11 mouse cellular contexts compared by ENCODE assay signal in the genomic region with DNA sequence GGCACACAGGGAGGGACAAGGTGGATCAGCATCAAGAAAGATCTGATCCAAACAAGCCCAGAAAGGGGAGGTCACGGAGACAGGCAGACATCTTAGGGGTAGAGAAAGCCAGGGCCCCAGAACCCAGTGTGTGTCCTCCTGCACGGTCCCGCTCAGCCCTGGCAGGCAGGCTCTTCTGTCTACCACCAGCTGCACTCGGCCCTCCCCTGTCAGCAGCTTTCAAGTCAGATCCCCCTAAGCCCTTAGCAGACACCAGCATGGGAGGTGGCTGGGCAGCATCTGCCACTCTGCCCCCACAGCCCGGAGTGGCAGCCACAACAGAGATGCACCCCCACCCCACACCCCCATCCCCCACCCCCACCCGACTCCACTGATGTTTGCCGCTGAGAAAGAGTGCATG. TPM values are rescaled to one million over a fixed set of nuclear protein-coding genes. Genes with fewer than 3 reads are reported as not detected.
DNase-seq lines count a peak whose midpoint lies in the region; ATAC-seq and TF ChIP-seq lines count a peak whose summit lies in the region.
"Had no signal": no experiment of that assay in that cellular context is flagged by ENCODE, and none has a peak within 500 bp of the region (broad histone marks: within the 10 kb centered on the region; RNA-seq: fewer than 3 reads in every experiment).

No protein-coding gene starts in this region.

- TF ChIP-seq CTCF in thymus, adult 2 months (IDR thresholded peaks at IDR 0.05; ENCODE audit: borderline replicate concordance, control insufficient read depth, extremely low read depth, insufficient read depth, low read length, poor library complexity), result no peak

- H3K9ac ChIP-seq in heart, embryonic 12.5 days, result 0 out of 2 replicates have a peak overlapping the region, but pooled peaks have one; percentile 5
- peak overlapping the region; percentile 96 for H3K9ac ChIP-seq in forebrain, embryonic 12.5 days

- 27% methylated on average over 7 of the region's 7 CpGs for WGBS in heart, embryonic 12.5 days
- 21% methylated on average over 7 of the region's 7 CpGs for WGBS in forebrain, embryonic 12.5 days
- WGBS in midbrain, embryonic 10.5 days, result 30% methylated on average over 7 of the region's 7 CpGs
- 25% methylated on average over 7 of the region's 7 CpGs for WGBS in thymus, adult 2 months

- H3K4me3 ChIP-seq in heart, embryonic 12.5 days, result no peak overlapping the region
- peak overlapping the region; percentile 92 for H3K4me3 ChIP-seq in forebrain, embryonic 12.5 days (replicated peaks)
- H3K4me3 ChIP-seq in midbrain, embryonic 10.5 days, result peak overlapping the region; percentile 85
- H3K4me3 ChIP-seq in thymus, adult 2 months (ENCODE audit: control insufficient read depth, insufficient read depth, low read length), result no peak overlapping the region

- H3K9me3 ChIP-seq in heart, embryonic 12.5 days (replicated peaks), result no peaks in the 10 kb centered on the region
- H3K9me3 ChIP-seq in forebrain, embryonic 12.5 days, result 0 out of 2 replicates have a peak, but pooled peaks cover 4% of the 10 kb centered on the region
- 0 out of 2 replicates have a peak, but pooled peaks cover 4% of the 10 kb centered on the region for H3K9me3 ChIP-seq in midbrain, embryonic 10.5 days (replicated peaks)

- peaks cover 15% of the 10 kb centered on the region for H3K4me1 ChIP-seq in heart, embryonic 12.5 days (replicated peaks)
- peaks cover 49% of the 10 kb centered on the region for H3K4me1 ChIP-seq in forebrain, embryonic 12.5 days
- peaks cover 44% of the 10 kb centered on the region for H3K4me1 ChIP-seq in midbrain, embryonic 10.5 days
- H3K4me1 ChIP-seq in thymus, adult 2 months (replicated peaks; ENCODE audit: control insufficient read depth, insufficient read depth, low read length), result peaks cover 22% of the 10 kb centered on the region

- no peak for TF ChIP-seq POLR2A in thymus, adult 2 months (IDR thresholded peaks at IDR 0.05; ENCODE audit: control insufficient read depth, extremely low read depth, insufficient read depth, low read length, poor library complexity)

- H3K36me3 ChIP-seq in heart, embryonic 12.5 days, result no peaks in the 10 kb centered on the region
- H3K36me3 ChIP-seq in forebrain, embryonic 12.5 days (replicated peaks), result 0 out of 2 replicates have a peak, but pooled peaks cover 3% of the 10 kb centered on the region
- no peaks in the 10 kb centered on the region for H3K36me3 ChIP-seq in midbrain, embryonic 10.5 days
- no peaks in the 10 kb centered on the region for H3K36me3 ChIP-seq in thymus, adult 2 months (ENCODE audit: control insufficient read depth, insufficient read depth, low read length)

- no peak for DNase-seq in heart, adult 11 months
- peak; percentile 38 for DNase-seq in midbrain, embryonic 10.5 days (ENCODE audit: low spot score)
- peak; percentile 49 for DNase-seq in thymus, adult 2 months
- no peak for DNase-seq in kidney, postnatal 14 days
- DNase-seq in urinary bladder, postnatal 10 days (ENCODE audit: low spot score), result no peak
- DNase-seq in gastrocnemius, postnatal 14 days, result no peak
- DNase-seq: B cell, adult 2 months; gastrocnemius, postnatal 25 days had no signal

- no peak overlapping the region for H3K27ac ChIP-seq in heart, embryonic 12.5 days (ENCODE audit: poor library complexity, severe bottlenecking)
- peak overlapping the region; percentile 88 for H3K27ac ChIP-seq in forebrain, embryonic 12.5 days
- peak overlapping the region; percentile 91 for H3K27ac ChIP-seq in midbrain, embryonic 10.5 days (replicated peaks)
- no peak overlapping the region for H3K27ac ChIP-seq in thymus, adult 2 months (ENCODE audit: control insufficient read depth, insufficient read depth, low read length)

- H3K4me2 ChIP-seq in heart, embryonic 12.5 days, result peak overlapping the region; percentile 16; the same call in 1 of the 2 replicates
- peak overlapping the region; percentile 92 for H3K4me2 ChIP-seq in forebrain, embryonic 12.5 days

- intact Hi-C loops in gastrocnemius, postnatal 14 days (cut with DNase I; ENCODE audit: low total_unique reads), result no loop called here

- peaks cover 25% of the 10 kb centered on the region for H3K27me3 ChIP-seq in heart, embryonic 12.5 days (replicated peaks)
- H3K27me3 ChIP-seq in forebrain, embryonic 12.5 days, result peaks cover 11% of the 10 kb centered on the region
- peaks cover 39% of the 10 kb centered on the region for H3K27me3 ChIP-seq in midbrain, embryonic 10.5 days (ENCODE audit: low read depth, poor library complexity, severe bottlenecking)
- peaks cover 3% of the 10 kb centered on the region; the same call in 1 of the 2 replicates for H3K27me3 ChIP-seq in thymus, adult 2 months (ENCODE audit: control insufficient read depth, insufficient read depth, low read length)
- H3K27me3 ChIP-seq: Patski had no signal

- ATAC-seq in heart, embryonic 12.5 days (ENCODE audit: insufficient number of reproducible peaks, low FRiP score), result no peak
- peak; percentile 52 for ATAC-seq in forebrain, embryonic 12.5 days (ENCODE audit: low FRiP score)
- ATAC-seq: Patski had no signal

RNA-seq across cellular contexts. Expression of gene Podxl2, which starts 2.0 kb away (rescaled TPM):
- 44.0 and 50.8 TPM in 2 replicates for polyA plus RNA-seq in heart, embryonic 12.5 days (2016; fragmentation: Nextera tagmentation; extraction: Ambion mirVana)
- 248 and 258 TPM in 2 replicates for polyA plus RNA-seq in forebrain, embryonic 12.5 days (2016; fragmentation: Nextera tagmentation; extraction: Ambion mirVana)
- 69.4 and 117 TPM in 2 replicates for polyA plus RNA-seq in midbrain, embryonic 10.5 days (2016; fragmentation: Nextera tagmentation; extraction: Ambion mirVana)
- polyA plus RNA-seq in thymus, adult 2 months (2012; rRNA removed), result 95.8 and 100.0 TPM in 2 replicates
- total RNA-seq in gastrocnemius, postnatal 14 days (2021), result 10 to 100 TPM; 47.1 to 54.4 TPM

RNA-seq across cellular contexts. Expression of gene Mcm2, which starts 25.8 kb away (rescaled TPM):
- 130 TPM in 2 replicates for polyA plus RNA-seq in heart, embryonic 12.5 days (2016; fragmentation: Nextera tagmentation; extraction: Ambion mirVana)
- 200 and 211 TPM in 2 replicates for polyA plus RNA-seq in forebrain, embryonic 12.5 days (2016; fragmentation: Nextera tagmentation; extraction: Ambion mirVana)
- 290 and 301 TPM in 2 replicates for polyA plus RNA-seq in midbrain, embryonic 10.5 days (2016; fragmentation: Nextera tagmentation; extraction: Ambion mirVana)
- 169 and 232 TPM in 2 replicates for polyA plus RNA-seq in thymus, adult 2 months (2012; rRNA removed)
- total RNA-seq in gastrocnemius, postnatal 14 days (2021), result 1 to 10 TPM; 5.5 to 9.4 TPM

RNA-seq across cellular contexts. Expression of gene Tpra1, which starts 29.2 kb away (rescaled TPM):
- 42.8 and 48.0 TPM in 2 replicates for polyA plus RNA-seq in heart, embryonic 12.5 days (2016; fragmentation: Nextera tagmentation; extraction: Ambion mirVana)
- 49.9 and 60.6 TPM in 2 replicates for polyA plus RNA-seq in forebrain, embryonic 12.5 days (2016; fragmentation: Nextera tagmentation; extraction: Ambion mirVana)
- 56.0 and 57.6 TPM in 2 replicates for polyA plus RNA-seq in midbrain, embryonic 10.5 days (2016; fragmentation: Nextera tagmentation; extraction: Ambion mirVana)
- 300 and 366 TPM in 2 replicates for polyA plus RNA-seq in thymus, adult 2 months (2012; rRNA removed)
- total RNA-seq in gastrocnemius, postnatal 14 days (2021), result 10 to 100 TPM; 21.5 to 24.1 TPM

RNA-seq across cellular contexts. Expression of gene Abtb1, which starts 31.0 kb away (rescaled TPM):
- polyA plus RNA-seq in heart, embryonic 12.5 days (2016; fragmentation: Nextera tagmentation; extraction: Ambion mirVana), result 22.0 and 24.2 TPM in 2 replicates
- 23.0 and 23.5 TPM in 2 replicates for polyA plus RNA-seq in forebrain, embryonic 12.5 days (2016; fragmentation: Nextera tagmentation; extraction: Ambion mirVana)
- polyA plus RNA-seq in midbrain, embryonic 10.5 days (2016; fragmentation: Nextera tagmentation; extraction: Ambion mirVana), result 22.5 and 26.3 TPM in 2 replicates
- 204 and 239 TPM in 2 replicates for polyA plus RNA-seq in thymus, adult 2 months (2012; rRNA removed)
- 10 to 100 TPM; 17.8 to 18.2 TPM for total RNA-seq in gastrocnemius, postnatal 14 days (2021)

Comparison
In these comparisons a context has a peak if more than half of its experiments do, and no peak if none do; other contexts are left out.
1. H3K27ac ChIP-seq: peak in forebrain, embryonic 12.5 days (single experiment) and midbrain, embryonic 10.5 days (single experiment); none in heart, embryonic 12.5 days (single experiment) and thymus, adult 2 months (single experiment).
2. H3K4me3 ChIP-seq: peak in forebrain, embryonic 12.5 days (single experiment) and midbrain, embryonic 10.5 days (single experiment); none in heart, embryonic 12.5 days (single experiment) and thymus, adult 2 months (single experiment).
3. DNase-seq: peak in midbrain, embryonic 10.5 days (single experiment) and thymus, adult 2 months (single experiment); none in heart, adult 11 months (single experiment), kidney, postnatal 14 days (single experiment), urinary bladder, postnatal 10 days (single experiment) and gastrocnemius, postnatal 14 days (single experiment).